Mouse (Mus musculus) mature B cell (primary cell): ENCODE measurements around the gene Gadd45g.

Source experiments
- in situ Hi-C: fragments of 300-500 bp; cut with MboI; formaldehyde crosslinking; loops from 2 replicates; pipeline ENCODE4 v1.14.3; 2019

The Gadd45g gene

DNA sequence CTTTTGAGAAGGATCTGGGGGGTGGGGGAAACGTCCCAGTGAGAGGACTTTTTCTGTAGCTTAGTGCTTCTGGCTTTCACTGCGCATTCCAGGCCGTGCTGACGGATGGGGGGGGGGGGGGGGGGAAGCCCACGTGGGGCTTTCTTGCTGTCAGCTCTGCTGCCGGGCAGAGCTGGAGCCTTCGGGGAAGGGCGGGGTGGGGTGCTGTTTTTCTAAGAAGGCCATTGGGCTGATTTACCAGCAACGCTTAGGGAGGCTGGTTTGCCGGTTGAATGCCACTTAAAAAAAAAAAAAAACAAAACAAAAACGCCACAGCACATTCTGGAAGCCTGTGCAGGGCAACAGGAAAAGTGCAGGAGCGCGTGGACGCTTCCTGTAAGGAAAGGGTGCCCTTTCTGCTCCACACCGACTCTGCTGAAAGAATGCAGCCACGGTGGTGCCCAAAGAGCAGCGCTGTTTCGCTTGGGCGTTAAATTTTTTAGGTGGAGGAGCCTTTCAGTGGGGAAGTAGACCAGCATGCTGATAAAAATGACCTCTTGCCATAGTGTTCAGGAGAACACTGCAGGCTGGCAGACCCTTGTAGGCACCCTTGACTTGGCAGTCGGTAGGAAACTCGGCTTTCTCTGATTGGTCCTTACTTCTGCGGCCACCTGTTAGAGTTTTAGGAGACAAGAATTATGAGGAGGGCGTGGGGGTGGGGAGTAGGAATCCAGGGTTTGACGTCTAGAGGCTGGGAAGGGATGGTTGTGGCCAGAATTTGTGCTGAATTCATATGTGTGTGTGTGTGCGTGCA is 3.0 kb downstream of the Gadd45g start:
- in situ Hi-C loops, result loop anchor here (5.0 to 25.0 kb wide), 3 partner anchors 373 to 1138 kb away; partner anchors contain the start of gene Nfil3

DNA sequence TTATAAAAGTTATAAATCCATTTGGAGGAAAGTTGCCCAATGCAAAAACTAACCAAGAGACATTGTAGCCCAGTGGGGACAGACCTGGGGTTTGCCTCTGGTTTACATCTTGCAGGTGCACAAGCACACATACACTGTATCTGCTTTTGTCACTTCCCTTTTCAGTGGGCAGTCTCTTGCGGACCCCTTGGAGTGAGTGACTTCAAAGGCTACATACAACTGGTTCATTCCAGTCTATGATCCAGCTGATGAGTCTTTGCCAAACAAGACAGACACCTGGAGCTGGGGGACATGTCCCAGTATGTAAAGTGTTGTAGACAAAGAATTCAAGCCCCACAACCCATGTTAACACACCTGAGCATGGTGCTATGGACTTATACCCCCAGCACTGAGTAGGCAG is 4.1 kb downstream of the Gadd45g start:
- in situ Hi-C loops, result no loop called here

DNA sequence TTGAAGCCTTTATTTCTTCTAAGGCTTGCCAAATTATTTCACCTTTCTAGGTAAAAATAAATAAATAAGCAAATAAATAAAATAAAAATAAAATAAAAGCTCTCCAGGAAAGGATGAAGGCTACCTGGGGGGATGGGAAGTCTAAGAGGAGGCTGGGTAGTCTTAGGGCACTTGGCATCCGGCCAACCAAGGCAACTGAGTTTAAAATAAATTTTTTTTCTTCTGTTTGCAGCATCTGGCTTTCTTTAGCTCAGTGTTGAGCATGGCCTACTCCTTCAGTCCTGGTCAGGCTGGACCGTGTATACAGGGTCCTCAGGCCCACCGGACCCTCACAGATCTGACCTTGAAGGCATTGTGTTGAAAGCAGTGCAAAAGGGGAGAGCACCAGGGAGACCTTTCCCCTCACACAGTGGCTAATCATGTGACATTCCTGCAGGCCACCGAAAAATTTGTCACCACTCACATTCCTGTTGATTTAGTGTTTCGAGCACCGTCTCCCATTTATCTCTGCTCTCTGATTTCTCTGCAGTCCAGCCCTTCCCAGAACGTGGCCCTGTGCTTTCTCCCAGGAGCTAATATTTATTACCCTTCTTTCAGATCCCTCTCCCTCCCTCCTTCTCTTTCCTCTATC is 6.2 kb downstream of the Gadd45g start:
- in situ Hi-C loops, result no loop called here

DNA sequence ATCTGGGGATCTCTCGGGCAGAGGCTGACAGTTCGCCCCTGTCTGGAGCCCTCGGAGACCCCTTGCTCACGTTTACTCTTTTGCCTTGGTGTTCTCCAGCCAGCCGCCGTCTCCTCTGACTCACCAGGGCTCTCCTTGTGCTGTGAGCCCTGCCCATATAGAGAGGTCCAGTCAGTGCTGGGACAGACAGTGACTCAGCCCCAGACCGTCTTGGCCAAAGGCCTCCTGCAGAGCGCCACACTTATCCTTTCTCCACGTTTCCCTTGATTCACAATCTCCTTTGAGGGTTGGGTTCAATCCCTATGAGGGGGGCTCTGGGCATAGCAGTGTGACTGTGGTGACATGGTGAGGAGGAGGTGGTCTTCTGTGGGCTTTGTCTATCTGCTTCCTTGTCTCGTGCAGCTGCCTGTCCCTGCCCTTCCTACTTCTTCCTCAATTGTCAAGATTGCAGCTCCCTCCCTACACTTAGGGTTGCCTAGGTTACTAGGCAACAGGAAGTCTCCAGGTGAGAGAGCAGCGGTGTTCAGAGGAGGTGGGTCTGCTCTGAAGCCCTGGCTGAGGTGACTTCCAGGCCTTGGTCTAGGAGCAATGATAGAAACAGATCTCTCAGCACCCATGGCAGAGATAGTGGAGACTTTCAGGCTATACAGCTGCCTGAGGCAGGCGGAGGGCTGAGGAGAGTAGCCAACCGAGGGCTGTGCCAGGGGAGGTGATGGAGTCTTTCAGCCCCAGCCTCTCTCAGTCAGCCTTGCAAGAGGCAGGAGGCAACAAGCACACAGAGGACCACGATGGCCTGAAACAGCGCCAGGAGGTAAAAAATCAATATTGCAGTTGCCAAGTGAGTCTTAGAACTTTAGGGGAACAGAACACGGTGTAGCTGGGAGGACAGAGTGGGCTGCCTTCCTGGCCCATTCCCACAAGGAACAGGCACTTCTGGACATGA is 7.1 kb downstream of the Gadd45g start:
- in situ Hi-C loops, result no loop called here

DNA sequence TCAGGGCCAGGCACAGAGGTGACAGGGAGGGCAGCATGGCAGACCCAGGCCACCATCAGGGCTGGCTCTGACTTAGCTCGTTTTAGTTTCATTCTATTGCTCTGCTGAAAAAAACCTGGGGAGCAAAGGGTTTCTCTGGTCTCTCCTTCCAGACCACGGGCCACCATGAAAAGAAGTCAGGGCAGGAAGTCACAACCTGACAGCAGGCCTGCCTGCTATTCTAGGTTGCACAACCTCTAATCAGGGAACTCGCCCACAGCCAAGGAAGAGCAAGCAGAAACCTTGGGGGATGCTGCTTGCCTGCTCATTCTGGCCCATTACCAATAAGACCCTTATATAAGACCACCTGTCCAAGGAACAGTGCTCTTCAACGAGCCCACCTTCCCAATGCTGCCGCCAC is 9.1 kb downstream of the Gadd45g start:
- in situ Hi-C loops, result no loop called here

DNA sequence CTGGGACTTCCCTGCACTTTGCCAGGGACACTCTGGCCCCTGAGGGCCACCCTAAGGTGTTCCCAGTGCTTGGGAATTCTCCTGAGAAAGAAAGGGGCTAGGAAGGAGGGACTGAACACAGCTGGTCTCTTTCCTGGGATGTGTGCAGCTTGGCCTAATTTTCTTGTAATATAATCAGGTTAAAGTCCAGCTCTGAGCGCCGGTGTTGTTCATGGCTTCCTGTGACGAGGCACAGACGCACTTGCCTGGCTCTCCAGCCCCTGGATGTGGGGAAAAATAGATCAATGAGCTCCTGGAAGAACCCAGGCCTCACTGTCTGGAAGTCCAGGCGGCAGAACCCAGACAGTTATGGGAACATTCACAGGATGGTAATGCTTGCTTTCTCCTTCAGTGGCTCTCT is 10.7 kb downstream of the Gadd45g start:
- in situ Hi-C loops, result no loop called here

DNA sequence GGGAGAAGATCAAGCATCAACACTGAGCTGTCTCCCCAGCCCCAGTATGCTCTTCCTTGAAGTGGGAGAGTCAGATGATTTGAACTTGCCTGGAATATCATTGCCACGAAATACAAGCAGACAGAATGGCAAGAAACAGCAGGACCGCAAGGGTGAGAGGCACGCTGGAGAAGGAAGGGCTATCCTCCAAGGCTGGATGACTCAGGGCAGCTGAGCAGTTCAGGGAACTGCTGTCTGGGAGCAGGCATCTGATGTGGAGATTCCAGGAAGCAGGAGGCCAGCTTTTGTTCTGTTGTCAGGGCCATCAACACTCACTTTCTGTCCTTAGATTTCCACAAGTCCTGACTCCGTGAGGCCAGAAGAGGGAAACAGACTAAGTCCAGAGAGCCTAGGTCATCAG is 12.0 kb downstream of the Gadd45g start:
- in situ Hi-C loops, result no loop called here

DNA sequence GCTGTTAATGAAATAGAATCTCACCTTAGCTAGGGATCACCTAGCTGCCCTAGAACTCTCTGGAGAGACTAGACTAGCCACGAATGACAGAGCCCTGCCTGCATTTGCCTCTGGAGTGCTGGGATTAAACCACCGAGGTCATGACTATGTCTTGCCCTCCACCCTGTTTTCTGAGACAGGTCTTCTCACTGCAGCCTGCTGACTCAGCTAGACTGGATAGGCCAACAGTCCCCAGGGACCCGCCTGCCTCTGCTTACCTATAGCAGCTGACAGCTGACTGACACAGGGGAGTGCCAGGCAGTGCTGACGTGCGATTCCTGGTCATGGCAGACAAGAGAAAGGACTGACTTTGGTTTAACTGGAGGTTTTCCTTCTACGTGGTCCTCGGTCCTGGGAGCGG is 12.7 kb downstream of the Gadd45g start:
- in situ Hi-C loops, result no loop called here

DNA sequence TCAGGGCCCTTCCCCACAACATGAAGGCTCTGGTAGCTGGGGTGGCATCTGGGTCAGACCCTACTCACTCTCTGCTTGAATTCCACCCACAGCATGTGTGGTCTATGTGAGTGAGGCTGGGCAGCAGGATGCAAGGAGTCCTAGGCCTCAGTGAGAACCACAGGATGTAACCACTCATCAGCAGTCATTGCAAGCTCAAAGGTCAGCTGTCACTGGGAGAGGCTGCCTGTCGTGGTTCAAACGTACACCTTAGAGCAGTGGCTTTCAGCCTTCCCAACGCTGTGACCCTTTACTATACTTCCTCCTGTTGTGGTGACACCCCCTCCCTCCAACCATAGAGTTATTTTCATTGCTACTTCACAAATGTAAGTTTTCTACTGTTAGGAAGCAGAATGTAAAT is 13.3 kb downstream of the Gadd45g start:
- in situ Hi-C loops, result no loop called here

DNA sequence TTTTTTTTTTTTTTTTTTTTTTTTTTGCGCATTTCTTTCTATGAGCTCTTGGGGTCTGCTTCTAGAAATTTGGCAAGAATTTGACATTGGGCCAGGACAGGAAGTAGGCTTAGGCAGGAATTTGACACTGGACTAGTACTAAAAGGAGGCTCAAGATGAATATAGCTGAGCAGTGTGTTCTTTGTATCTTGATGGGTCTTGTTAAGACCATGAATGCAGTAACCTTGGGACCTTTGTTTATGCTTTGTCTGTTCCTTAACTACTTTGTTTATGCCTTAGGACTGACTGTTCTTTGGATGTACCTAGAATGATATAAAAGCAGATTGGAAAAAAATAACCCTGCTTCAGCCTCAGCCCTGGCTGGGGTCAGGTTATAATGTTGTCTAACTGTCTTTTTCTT is 16.3 kb downstream of the Gadd45g start:
- in situ Hi-C loops, result no loop called here

DNA sequence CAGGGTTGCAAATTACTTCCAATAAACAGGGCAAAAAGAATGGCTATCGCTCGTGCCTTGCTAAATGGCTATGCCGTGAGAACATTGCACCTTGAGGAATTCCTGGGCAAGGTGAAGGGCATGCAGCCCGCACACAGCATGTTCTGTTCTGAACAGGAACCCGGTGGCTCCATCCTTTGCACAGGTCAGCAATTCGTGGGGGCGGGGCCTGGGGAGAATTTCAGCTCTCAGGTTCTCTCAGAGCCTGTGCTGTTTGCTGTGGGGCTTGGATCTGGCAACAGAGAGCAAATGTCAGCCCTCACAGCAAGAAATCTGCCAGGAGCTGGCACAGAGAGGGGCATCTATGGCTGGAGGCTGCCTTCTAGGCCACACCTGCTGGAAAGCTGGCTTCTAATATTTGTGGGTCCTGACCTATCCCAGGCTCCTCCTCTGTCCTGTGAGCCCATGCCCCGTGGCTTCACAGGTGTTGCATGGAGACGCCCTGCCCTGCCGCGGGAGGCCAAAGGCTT is 19.7 kb downstream of the Gadd45g start:
- in situ Hi-C loops, result no loop called here

DNA sequence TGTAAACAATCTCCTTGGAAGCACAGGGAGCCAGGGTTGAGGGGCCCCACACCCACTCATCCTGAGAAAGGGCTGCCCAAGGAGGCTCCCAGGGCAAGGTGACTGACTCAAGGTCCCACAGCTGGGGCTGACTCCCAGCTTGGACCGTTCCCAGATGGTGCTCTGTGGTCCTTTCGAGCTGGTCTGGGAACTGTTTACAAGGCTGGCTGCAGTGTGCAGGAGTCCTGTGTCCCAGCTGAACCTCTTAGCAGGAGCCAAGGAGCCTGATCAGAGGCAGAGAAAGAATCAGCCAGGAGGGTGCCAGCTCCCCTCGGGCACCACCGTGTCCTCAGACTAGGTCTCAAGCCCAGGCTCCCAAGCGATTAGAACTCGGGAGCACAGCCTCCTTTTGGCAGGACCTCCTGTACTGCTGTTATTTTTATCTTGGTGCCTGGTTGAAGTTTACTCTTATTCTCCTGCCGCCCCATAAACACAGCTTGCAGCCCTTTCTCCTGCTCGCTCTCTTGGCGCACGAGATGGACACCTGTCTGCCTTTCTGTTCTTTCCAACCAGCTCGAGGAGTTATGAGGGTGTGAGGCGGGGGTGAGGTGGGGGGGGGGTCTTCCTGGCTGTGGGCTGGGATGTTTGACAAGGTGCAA is 22.1 kb downstream of the Gadd45g start:
- in situ Hi-C loops, result no loop called here

DNA sequence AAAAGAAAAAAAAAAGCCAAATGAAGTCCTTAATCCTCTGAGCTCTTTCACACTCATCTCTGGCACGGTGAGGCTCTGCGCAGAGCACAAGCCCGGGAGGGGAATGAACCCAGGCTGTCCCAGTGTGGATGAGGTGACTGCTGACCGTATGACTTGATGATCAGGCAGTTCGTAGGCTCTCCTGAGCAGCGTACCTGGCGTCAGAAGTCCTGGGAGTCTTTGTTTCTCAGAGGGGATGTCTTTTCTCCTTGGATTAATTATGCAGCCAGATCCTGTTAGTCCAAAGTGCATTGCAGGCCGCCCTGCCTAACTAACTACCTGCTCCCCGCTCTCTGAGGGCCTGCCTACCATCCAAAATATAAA is 22.6 kb downstream of the Gadd45g start:
- in situ Hi-C loops, result no loop called here

DNA sequence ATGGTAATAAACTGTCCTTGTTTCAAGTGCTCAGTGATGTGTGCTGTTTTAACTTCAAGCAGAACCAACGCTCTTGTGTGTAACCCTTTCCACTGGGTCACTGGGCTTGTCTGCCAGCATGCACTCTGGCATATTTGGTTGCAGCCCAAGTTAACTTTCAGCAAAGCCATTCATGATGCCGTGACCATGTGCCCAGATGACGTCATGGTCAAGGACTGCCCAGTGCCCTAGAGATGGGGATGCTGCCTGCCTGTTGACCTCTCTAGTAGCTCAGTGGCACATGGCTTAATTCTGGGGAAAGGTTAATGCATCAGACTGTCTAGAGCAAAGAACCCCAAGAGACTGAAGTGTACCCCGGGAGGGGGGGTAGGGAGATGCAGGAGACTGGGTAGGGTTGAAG is 24.7 kb downstream of the Gadd45g start:
- in situ Hi-C loops, result no loop called here

DNA sequence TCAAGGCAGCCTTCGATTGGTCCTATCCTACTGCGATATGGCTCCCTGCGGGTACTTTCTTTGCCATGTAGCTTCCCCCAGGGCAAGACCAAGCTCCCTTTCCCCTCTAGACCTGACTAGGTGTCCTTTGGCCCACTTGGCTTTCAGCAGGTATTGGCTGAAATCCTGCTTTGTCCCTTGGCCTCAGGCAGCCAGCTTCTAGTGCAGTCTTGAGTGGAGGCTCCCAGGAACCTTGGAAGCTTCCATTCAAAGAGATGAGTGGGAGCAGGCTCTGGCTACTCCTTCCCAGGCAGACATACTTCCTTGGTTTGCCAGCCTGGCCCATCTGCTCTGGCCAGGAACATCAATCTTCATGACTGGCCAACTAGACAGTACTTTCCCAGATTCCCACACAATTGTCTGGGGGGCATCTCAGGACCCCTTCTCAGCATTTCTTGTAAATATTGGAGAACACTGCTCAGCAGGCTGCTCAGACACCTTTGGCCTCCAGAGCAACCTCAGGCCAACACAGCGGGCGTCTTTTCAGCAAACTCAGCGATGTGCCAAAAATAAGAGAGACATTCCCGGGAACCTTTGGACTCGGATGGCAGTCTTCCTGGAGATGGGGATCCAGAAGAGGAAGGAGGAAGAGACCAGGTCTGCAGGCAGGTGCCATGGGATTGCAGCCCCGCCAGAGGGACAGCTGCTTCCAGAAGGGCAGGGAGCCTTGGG is 25.9 kb downstream of the Gadd45g start:
- in situ Hi-C loops, result no loop called here

DNA sequence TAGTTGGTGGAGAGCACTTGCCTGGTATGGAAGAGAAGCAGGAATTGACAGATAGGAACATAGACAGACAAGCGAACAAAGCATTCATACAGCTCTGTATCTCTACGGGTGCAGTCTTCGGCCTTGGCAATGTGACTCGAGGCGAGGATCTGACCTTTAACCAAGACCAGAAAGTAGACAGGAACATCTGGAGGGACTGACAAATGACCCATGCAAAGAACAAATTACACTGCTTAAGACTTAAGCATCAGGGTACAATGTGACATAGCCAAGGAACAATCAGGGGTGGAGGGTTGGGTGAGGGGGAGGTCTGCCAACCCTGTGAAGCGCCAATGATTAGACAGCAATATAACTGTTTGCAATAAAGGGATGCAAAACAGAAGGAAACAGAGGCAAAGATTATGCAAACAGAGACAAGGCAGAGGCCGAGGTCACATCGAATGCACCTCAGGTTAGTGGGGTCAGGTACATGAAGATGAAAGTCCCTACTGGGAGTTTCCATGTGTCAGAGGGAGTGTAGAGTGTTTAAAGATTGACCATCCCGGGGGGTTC is 26.6 kb downstream of the Gadd45g start:
- in situ Hi-C loops, result no loop called here

DNA sequence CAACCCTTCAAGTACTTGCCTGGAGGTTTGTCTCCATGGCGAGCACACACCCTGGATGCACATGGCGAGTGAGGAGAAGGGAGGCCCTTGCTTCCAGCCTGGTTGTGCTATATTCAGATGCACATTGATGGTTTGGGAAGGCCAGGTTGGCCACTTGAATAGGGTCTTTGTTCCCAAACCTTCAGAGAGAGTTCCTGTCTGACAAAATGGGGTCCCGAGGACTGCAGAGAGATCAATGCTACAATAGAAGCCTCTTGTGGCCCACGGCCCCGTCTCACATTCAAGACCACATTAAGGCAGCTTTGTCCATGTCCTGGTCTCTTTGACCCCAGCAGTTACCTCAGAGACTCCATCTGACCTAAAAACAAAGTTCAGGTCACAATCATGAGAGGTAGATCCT is 27.3 kb downstream of the Gadd45g start:
- in situ Hi-C loops, result no loop called here

DNA sequence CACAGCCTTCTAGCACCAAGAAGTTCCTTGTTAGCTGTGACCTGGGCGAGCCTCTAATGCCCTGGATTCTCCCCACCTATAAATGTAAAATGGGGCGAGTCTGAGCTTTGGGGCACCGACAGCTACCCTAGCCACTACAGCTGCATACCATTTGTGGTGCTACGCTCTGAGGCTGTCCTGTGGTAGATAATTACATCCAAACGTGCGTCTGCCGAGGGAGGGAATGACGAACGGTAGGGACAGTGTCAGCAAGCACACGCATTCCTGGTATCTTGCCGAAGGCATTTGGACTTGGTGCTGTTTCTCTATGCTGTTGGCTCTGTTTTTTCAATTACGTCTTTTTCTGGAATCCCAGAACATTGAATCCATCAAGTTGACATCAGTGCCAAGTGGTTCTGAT is 29.7 kb downstream of the Gadd45g start:
- in situ Hi-C loops, result no loop called here

DNA sequence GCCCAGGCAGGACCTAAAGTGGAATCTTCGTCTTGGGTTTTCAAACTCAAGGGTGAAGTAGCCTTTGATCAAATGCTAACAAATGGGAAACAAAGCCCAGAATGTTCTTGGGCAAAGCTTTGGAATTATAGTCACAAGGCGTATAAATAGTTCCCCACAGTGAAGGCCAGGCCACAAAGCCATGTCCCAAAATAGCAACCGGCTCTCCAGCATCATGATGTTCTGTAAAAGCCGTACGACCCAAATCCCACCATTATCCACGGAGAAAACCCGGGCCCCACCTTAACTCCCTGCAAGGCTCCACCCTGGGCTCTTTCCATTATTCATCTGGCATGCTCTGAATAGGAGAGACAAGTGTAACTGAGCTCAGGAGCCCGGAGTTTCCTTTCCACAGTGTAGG is 32.3 kb downstream of the Gadd45g start:
- in situ Hi-C loops, result no loop called here

DNA sequence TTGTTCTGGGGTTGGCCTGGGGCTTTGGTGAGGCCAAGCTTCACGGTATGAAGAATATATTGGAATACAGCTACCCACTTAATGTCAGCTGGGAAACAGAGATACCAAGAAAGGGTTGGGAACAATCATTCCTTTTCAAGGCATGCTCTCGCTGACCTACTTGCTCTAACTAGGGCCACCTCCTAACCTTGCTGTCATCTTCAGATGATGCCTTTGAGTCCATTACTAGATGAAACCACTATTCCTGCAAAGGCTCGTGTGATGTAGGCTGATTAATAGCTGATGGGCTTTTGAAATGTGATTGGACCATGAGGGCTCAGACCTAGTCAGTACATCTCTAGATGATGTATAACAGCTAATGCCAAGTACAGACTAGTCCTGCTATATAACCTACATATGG is 33.1 kb downstream of the Gadd45g start:
- in situ Hi-C loops, result no loop called here

DNA sequence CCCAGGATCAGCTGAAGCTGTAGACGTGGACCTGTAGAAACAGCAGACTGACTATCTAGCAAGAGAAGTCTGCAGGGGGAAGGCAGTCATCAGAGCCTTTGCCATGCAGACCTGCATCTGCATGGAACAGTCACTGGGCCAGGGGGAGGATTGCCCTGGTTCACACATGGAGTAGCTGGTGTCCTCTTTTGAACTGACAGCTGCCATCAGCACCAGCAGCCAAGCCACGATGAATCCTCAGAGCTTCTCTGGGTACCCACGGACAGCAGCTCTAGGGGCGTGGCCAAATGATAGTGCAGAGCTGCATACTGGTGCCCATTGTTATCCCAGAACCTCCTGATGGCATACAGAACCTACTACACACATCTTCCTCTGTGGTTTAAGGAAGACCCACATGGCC is 33.5 kb downstream of the Gadd45g start:
- in situ Hi-C loops, result no loop called here
